Mouse (Mus musculus) olfactory bulb, adult 2 months (tissue): ENCODE data around the gene Dhrs3.

Experiments used
- CTCF ChIP-seq: fragments of 200-500 bp; IDR thresholded peaks from 2 replicates; pipeline ENCODE4 v1.5.1; 2012; ENCODE audit warnings: low read depth, mild to moderate bottlenecking, low read length, moderate library complexity; ENCODE audit not compliant: insufficient read depth
- POLR2A ChIP-seq: fragments of 200-500 bp; IDR thresholded peaks from 2 replicates; pipeline ENCODE4 v1.6.1; 2012; ENCODE audit warnings: mild to moderate bottlenecking, low read depth, low read length, moderate library complexity; ENCODE audit not compliant: insufficient read depth

GRCm38 (mm10) chr4:144889505-144890301 lies 2.9 kb upstream of the Dhrs3 start:
- TF ChIP-seq POLR2A, result no peak
- no peak for TF ChIP-seq CTCF
